Mouse (Mus musculus): ENCODE measurements around the gene Vtcn1. TPM values are rescaled to one million over a fixed set of nuclear protein-coding genes. Genes with fewer than 3 reads are reported as not detected.
A peak's percentile ranks its signal among the peaks of the same experiment; 100 is the strongest.

The Vtcn1 gene
- total RNA-seq, 1 experiment = 0.31 TPM

- Histone ChIP-seq H3K27ac (ENCODE audit: insufficient read depth, low read depth, low read length, poor library complexity, severe bottlenecking) (no peak overlapping the region), H3K36me3 (ENCODE audit: control insufficient read depth, insufficient read depth, low read length, poor library complexity, severe bottlenecking) (no peaks in the 10 kb centered on the region; the same call in none of the 2 replicates), H3K4me3 (ENCODE audit: insufficient read depth in 1 of 2, low read depth in 1 of 2, low read length in 2 of 2, poor library complexity in 1 of 2, severe bottlenecking in 1 of 2) (peak overlapping the region in 1 of 2 experiments; percentile 17; a peak in 1 of 4 replicates), H3K9ac (ENCODE audit: insufficient read depth, low read depth, low read length, poor library complexity, severe bottlenecking) (peak overlapping the region; percentile 13; the same call in 1 of the 2 replicates), H3K9me3 (ENCODE audit: control insufficient read depth, insufficient read depth, low read depth, low read length) (no peaks in the 10 kb centered on the region), H3K4me1 (ENCODE audit: control insufficient read depth in 2 of 2, insufficient read depth in 2 of 2, low read length in 2 of 2, poor library complexity in 1 of 2) (peaks cover 0 to 11% of the 10 kb centered on the region in 2 experiments; a peak in 2 of 4 replicates)
- in situ Hi-C loops (cut with MboI; ENCODE audit: low sequenced_read_pairs in 2 of 2, unreplicated experiment in 2 of 2) = no loop called here
- DNase-seq (ENCODE audit: low read depth, low spot score) = peak; percentile 78
- TF ChIP-seq ZC3H11A (IDR thresholded peaks at IDR 0.05; ENCODE audit: borderline replicate concordance, low read depth, low read length) (no peak), ZNF384 (IDR thresholded peaks at IDR 0.05; ENCODE audit: low read depth, low read length) (no peak), MAFK (IDR thresholded peaks at IDR 0.05; ENCODE audit: insufficient read depth, low read depth, low read length) (no peak), HCFC1 (IDR thresholded peaks at IDR 0.05; ENCODE audit: borderline replicate concordance, insufficient read depth, low read length) (no peak), CHD2 (IDR thresholded peaks at IDR 0.05; ENCODE audit: low read depth, low read length) (no peak)
Observed at GRCm38 (mm10) chr3:100932077-100932944, 107.1 kb downstream of the Vtcn1 start.

- no peak overlapping the region for H3K27ac ChIP-seq (ENCODE audit: insufficient read depth, low read depth, low read length, poor library complexity, severe bottlenecking)
- H3K36me3 ChIP-seq (ENCODE audit: control insufficient read depth, insufficient read depth, low read length, poor library complexity, severe bottlenecking) = peaks cover 22% of the 10 kb centered on the region
- H3K9me3 ChIP-seq (ENCODE audit: control insufficient read depth, insufficient read depth, low read depth, low read length) = no peaks in the 10 kb centered on the region
- H3K9ac ChIP-seq (ENCODE audit: insufficient read depth, low read depth, low read length, poor library complexity, severe bottlenecking) = no peak overlapping the region
- TF ChIP-seq CHD2 (IDR thresholded peaks at IDR 0.05; ENCODE audit: low read depth, low read length) (no peak), ZNF384 (IDR thresholded peaks at IDR 0.05; ENCODE audit: low read depth, low read length) (no peak), ZC3H11A (IDR thresholded peaks at IDR 0.05; ENCODE audit: borderline replicate concordance, low read depth, low read length) (no peak), HCFC1 (IDR thresholded peaks at IDR 0.05; ENCODE audit: borderline replicate concordance, insufficient read depth, low read length) (no peak), MAFK (IDR thresholded peaks at IDR 0.05; ENCODE audit: insufficient read depth, low read depth, low read length) (no peak)
- H3K4me1 ChIP-seq (ENCODE audit: control insufficient read depth in 2 of 2, insufficient read depth in 2 of 2, low read length in 2 of 2, poor library complexity in 1 of 2) = peaks cover 0 to 11% of the 10 kb centered on the region in 2 experiments; a peak in 2 of 4 replicates
- in situ Hi-C loops (cut with MboI; ENCODE audit: low sequenced_read_pairs in 2 of 2, unreplicated experiment in 2 of 2) = no loop called here
- H3K4me3 ChIP-seq (ENCODE audit: insufficient read depth in 1 of 2, low read depth in 1 of 2, low read length in 2 of 2, poor library complexity in 1 of 2, severe bottlenecking in 1 of 2) = no peak overlapping the region
- DNase-seq (ENCODE audit: low read depth, low spot score) = no peak
Observed at GRCm38 (mm10) chr3:100935521-100935920, 110.3 kb downstream of the Vtcn1 start.

- Histone ChIP-seq H3K4me3 (ENCODE audit: insufficient read depth in 1 of 2, low read depth in 1 of 2, low read length in 2 of 2, poor library complexity in 1 of 2, severe bottlenecking in 1 of 2) (no peak overlapping the region), H3K9me3 (ENCODE audit: control insufficient read depth, insufficient read depth, low read depth, low read length) (no peaks in the 10 kb centered on the region), H3K36me3 (ENCODE audit: control insufficient read depth, insufficient read depth, low read length, poor library complexity, severe bottlenecking) (peaks cover 27% of the 10 kb centered on the region), H3K27ac (ENCODE audit: insufficient read depth, low read depth, low read length, poor library complexity, severe bottlenecking) (no peak overlapping the region), H3K4me1 (ENCODE audit: control insufficient read depth in 2 of 2, insufficient read depth in 2 of 2, low read length in 2 of 2, poor library complexity in 1 of 2) (peaks cover 0 to 10% of the 10 kb centered on the region in 2 experiments; a peak in 2 of 4 replicates), H3K9ac (ENCODE audit: insufficient read depth, low read depth, low read length, poor library complexity, severe bottlenecking) (no peak overlapping the region)
- in situ Hi-C loops (cut with MboI; ENCODE audit: low sequenced_read_pairs in 2 of 2, unreplicated experiment in 2 of 2) = no loop called here
- no peak for DNase-seq (ENCODE audit: low read depth, low spot score)
- TF ChIP-seq HCFC1 (IDR thresholded peaks at IDR 0.05; ENCODE audit: borderline replicate concordance, insufficient read depth, low read length) = no peak
- TF ChIP-seq MAFK (IDR thresholded peaks at IDR 0.05; ENCODE audit: insufficient read depth, low read depth, low read length) = no peak
- TF ChIP-seq ZC3H11A (IDR thresholded peaks at IDR 0.05; ENCODE audit: borderline replicate concordance, low read depth, low read length) = no peak
- TF ChIP-seq CHD2 (IDR thresholded peaks at IDR 0.05; ENCODE audit: low read depth, low read length) = no peak
- TF ChIP-seq ZNF384 (IDR thresholded peaks at IDR 0.05; ENCODE audit: low read depth, low read length) = no peak
Observed at GRCm38 (mm10) chr3:100936201-100936600, 110.9 kb downstream of the Vtcn1 start.

- H3K4me1 ChIP-seq (ENCODE audit: control insufficient read depth in 2 of 2, insufficient read depth in 2 of 2, low read length in 2 of 2, poor library complexity in 1 of 2) = peaks cover 0 to 2% of the 10 kb centered on the region in 2 experiments; a peak in 1 of 4 replicates
- H3K4me3 ChIP-seq (ENCODE audit: insufficient read depth in 1 of 2, low read depth in 1 of 2, low read length in 2 of 2, poor library complexity in 1 of 2, severe bottlenecking in 1 of 2) = no peak overlapping the region
- no peak overlapping the region for H3K27ac ChIP-seq (ENCODE audit: insufficient read depth, low read depth, low read length, poor library complexity, severe bottlenecking)
- TF ChIP-seq HCFC1 (IDR thresholded peaks at IDR 0.05; ENCODE audit: borderline replicate concordance, insufficient read depth, low read length) (no peak), CHD2 (IDR thresholded peaks at IDR 0.05; ENCODE audit: low read depth, low read length) (no peak), ZC3H11A (IDR thresholded peaks at IDR 0.05; ENCODE audit: borderline replicate concordance, low read depth, low read length) (no peak), ZNF384 (IDR thresholded peaks at IDR 0.05; ENCODE audit: low read depth, low read length) (no peak), MAFK (IDR thresholded peaks at IDR 0.05; ENCODE audit: insufficient read depth, low read depth, low read length) (no peak)
- H3K9ac ChIP-seq (ENCODE audit: insufficient read depth, low read depth, low read length, poor library complexity, severe bottlenecking) = no peak overlapping the region
- peaks cover 37% of the 10 kb centered on the region for H3K36me3 ChIP-seq (ENCODE audit: control insufficient read depth, insufficient read depth, low read length, poor library complexity, severe bottlenecking)
- DNase-seq (ENCODE audit: low read depth, low spot score) = no peak
- in situ Hi-C loops (cut with MboI; ENCODE audit: low sequenced_read_pairs in 2 of 2, unreplicated experiment in 2 of 2) = no loop called here
- H3K9me3 ChIP-seq (ENCODE audit: control insufficient read depth, insufficient read depth, low read depth, low read length) = no peaks in the 10 kb centered on the region
Observed at GRCm38 (mm10) chr3:100938211-100938610, 113.0 kb downstream of the Vtcn1 start.

Data from ES-E14 (cell line).